Mouse (Mus musculus): ENCODE results near the gene Olfr364-ps1. TPM values are rescaled to one million over a fixed set of nuclear protein-coding genes. Genes with fewer than 3 reads are reported as not detected.

The Olfr364-ps1 gene
- polyA plus RNA-seq (2017; shearing (Covaris generic)), result not detected

DNA sequence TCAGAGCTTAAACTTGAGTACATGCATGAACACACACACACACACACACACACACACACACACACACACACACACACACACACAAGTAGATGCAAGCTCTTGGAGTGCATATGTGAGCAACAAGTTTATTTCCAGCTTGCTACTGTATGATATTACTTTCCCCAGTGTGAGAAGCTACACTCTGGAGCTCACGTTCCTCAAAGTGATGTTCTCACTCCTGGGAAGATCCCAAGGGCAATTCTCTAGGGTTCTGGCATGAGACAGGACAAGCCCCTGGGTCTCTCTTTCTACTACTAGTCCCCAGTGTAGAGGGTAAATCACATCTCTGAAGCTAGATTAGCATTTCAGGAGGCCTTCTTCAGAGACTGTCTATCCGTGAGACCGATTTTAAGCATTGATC lies at the start of gene Olfr364-ps1:
TSS of gene Olfr364-ps1 (plus strand) at position 301 of the 400 bp plus-strand sequence.

DNA sequence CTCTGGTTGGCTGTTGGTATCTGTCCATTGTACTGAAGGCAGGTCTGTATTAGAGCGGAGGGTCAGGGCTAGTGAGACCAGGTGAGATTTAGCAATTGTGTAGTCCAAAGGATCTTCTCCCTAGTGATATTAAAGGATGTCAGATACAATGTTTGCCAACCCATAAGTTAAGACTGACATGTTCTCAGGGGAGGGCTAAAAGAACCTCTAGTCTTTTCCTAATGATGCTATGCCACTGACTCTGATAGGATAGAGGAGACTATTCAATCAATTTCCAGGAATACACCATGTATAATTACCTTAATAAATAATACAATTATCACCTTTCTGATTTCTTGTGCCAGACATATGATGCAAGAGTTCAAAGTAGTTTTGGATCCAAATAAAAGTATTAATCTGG lies 21.3 kb upstream of the Olfr364-ps1 start, which contains the start of gene Olfr362:
TSS of gene Olfr362 (minus strand) at position 101 of the 400 bp plus-strand sequence.

DNA sequence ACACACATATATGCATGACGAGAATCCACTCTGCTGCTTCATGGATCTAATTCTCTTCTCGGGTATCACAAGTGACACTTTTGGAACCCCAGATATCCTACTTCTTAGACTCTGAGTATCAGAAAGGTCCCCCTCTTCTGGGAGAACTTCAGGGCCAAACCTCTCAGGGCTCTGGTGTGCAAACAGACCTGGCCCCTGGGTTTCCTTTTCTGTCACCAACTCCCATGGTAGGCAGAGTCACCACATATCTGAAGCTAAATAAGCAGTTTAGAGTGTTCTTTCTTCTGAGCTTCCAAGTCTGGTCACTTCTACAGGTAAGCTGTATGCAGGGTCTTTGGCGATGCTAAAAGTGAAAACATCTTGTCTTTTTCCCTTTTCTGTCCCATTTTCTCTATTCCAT lies 48.8 kb downstream of the Olfr364-ps1 start, which contains the start of gene Olfr365:
TSS of gene Olfr365 (plus strand) at position 301 of the 400 bp plus-strand sequence.

Other genes with a start within 250 kb of the Olfr364-ps1 start
- gene Olfr353, start 246.4 kb upstream of the Olfr364-ps1 start, polyA plus RNA-seq (2017; shearing (Covaris generic)), result not detected
- gene Olfr354, start 233.6 kb upstream of the Olfr364-ps1 start, polyA plus RNA-seq (2017; shearing (Covaris generic)), result 0.16 TPM
- 0.62 TPM for gene Olfr355, start 210.4 kb upstream of the Olfr364-ps1 start, polyA plus RNA-seq (2017; shearing (Covaris generic))
- gene Olfr356, start 202.2 kb upstream of the Olfr364-ps1 start, polyA plus RNA-seq (2017; shearing (Covaris generic)), result not detected
- not detected for gene Olfr357, start 145.5 kb upstream of the Olfr364-ps1 start, polyA plus RNA-seq (2017; shearing (Covaris generic))
- gene Olfr358, start 130.0 kb upstream of the Olfr364-ps1 start, polyA plus RNA-seq (2017; shearing (Covaris generic)), result not detected
- gene Olfr360, start 73.6 kb upstream of the Olfr364-ps1 start, polyA plus RNA-seq (2017; shearing (Covaris generic)), result not detected
- 0.27 TPM for gene Olfr361, start 50.0 kb upstream of the Olfr364-ps1 start, polyA plus RNA-seq (2017; shearing (Covaris generic))
- gene Olfr362, start 21.4 kb upstream of the Olfr364-ps1 start, polyA plus RNA-seq (2017; shearing (Covaris generic)), result not detected
- gene Olfr365, start 48.9 kb downstream of the Olfr364-ps1 start, polyA plus RNA-seq (2017; shearing (Covaris generic)), result not detected
- not detected for gene Olfr366, start 72.3 kb downstream of the Olfr364-ps1 start, polyA plus RNA-seq (2017; shearing (Covaris generic))
- gene Olfr368, start 187.2 kb downstream of the Olfr364-ps1 start, polyA plus RNA-seq (2017; shearing (Covaris generic)), result not detected
- 30.6 TPM for gene Pdcl, start 220.0 kb downstream of the Olfr364-ps1 start, polyA plus RNA-seq (2017; shearing (Covaris generic))

All from effector memory CD4-positive, alpha-beta T cell, adult 7 months (primary cell).